Mouse (Mus musculus) thymus, adult 2 months (tissue): Measurements from ENCODE around the gene Setd5.

Experiments used
- CTCF ChIP-seq: fragments of 200-500 bp; IDR thresholded peaks from 2 replicates; pipeline ENCODE4 v1.5.1; 2012; ENCODE audit warnings: mild to moderate bottlenecking, control low read depth, low read length, moderate library complexity, borderline replicate concordance; ENCODE audit not compliant: control insufficient read depth, poor library complexity, insufficient read depth; ENCODE audit errors: extremely low read depth
- POLR2A ChIP-seq: fragments of 200-500 bp; IDR thresholded peaks from 2 replicates; pipeline ENCODE4 v1.6.1; 2012; ENCODE audit warnings: mild to moderate bottlenecking, low read length, control low read depth, moderate library complexity; ENCODE audit not compliant: control insufficient read depth, poor library complexity, insufficient read depth; ENCODE audit errors: extremely low read depth

- TF ChIP-seq POLR2A = no peak
- no peak for TF ChIP-seq CTCF
Measured at GRCm38 (mm10) chr6:113054552-113055107, 22.5 kb upstream of the Setd5 start.
